Mouse (Mus musculus) frontal cortex, postnatal 25 days (tissue): ENCODE results near the gene Txndc15.
"Not testable (repeated sequence)": the region's sequence is repeated elsewhere in the genome, so short reads cannot be mapped to it uniquely, and the experiment has no call there.

ENCODE experiments used
- DNase-seq, 2 experiments: peaks; one replicate each; pipeline ENCODE4 v3.0.0; 2022; ENCODE audit warnings: low spot score in 2 of 2

The Txndc15 gene

DNA sequence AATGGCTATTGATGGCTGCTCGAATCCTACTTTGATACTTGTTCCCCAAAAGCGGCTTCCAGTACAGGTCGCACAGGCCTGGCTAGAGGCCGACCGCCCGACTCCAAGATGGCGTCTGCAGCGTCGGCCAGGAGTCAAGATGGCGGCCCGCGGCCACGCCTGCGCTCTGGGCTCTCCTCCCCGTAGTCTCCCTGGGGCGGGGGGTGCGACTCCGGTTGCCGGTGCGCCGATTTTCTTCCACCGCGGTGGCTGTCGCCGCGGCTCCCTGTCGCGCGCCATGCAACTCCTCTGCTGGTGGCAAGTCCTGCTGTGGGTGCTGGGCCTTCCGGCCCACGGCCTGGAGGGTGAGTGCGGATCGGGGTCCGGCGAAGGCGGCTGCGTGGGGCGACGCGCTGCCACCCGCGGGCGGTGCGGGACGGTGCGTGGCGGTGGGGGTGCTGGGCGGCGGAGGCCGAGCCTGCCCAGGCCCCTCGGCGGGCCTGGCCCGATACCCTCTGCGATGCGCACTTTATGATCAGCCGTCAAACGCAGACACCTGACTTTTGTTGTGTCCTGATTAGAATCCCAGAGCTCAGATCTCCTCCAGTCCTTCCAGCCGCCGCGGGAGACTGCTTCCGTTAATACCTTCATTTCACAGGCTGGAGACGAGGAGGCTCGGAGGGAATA lies at the start of gene Txndc15:
Gene Txndc15, plus strand, starts transcription at position 150 of the 666 bp plus-strand sequence.
- peak; percentile 78 to 84 for DNase-seq

DNA sequence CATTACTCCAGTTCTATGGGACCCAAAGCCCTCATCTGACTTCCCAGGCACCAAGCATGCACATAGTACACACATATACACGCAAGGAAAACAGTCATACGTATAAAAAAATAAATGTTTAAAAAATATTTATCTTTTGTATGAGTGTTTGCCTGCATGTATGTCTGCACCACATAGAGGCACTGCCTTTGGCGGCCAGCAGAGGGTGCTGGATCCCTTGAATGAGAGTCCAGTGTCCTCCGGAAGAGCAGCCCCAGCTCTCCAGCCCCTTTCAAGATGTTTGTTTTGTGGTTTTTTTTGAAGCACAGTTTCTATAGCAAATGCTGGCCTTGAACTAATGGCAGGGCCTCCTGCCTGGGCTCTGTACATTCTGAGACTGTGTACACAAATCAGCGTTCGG lies 45.9 kb upstream of the Txndc15 start:
- DNase-seq: no peak

DNA sequence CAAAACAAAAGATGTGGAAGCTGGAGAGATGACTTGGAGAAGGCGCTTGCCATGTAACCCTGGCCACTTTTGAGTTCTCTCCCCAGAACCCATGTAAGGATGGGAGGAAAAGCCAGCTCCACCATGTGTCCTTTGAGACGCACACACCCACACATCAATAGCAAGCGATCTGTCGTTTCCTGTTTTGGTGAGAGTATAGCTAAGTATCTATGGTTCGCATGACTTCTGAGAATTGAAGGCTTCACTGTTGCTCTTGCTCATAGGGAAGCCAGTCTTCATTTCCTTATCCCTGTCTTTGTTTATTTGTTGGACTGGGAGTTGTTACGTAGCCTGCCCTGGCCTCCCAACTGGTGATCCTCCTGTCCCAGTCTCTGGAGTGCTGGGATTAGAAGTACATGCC lies 41.7 kb upstream of the Txndc15 start:
- DNase-seq: no peak

DNA sequence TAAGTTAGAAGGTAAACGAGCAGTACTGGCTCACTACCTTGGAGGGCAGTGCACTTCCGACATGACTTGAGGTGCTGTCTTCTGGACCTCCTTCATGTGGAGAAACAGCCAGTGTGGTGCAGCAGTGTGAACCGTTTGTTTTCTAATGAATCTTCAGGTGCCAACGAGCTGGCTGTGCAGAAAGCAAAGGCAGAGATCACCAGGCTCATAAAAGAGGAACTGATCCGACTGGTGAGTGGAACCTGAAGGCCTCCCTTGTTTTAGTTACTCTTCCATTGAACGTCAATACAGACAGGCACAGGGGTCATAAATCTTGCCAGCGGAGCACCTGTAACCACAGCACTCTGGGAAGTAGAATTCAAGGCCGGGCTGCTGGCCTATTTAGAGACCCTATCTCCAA lies 37.1 kb upstream of the Txndc15 start:
- DNase-seq: no peak

DNA sequence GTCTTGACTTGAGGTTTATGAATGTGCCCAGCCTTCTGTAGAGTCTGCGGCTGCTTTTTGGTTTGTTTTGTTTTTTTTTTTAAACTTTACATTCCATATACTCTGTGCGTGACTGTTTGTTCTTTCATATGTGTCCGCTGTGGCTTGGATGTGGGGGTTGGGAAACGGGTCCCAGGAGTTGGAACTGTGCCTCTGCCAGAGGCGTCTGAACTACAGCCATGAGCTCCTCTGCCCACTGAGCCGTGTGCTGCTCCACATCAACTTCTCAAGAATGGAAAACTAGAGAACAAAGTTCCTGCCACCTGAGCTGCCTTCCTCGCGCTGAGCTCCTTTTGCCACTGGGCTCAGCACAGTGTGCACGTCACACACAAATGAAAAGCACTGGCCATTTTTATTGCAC lies 32.2 kb upstream of the Txndc15 start:
- DNase-seq: no peak

DNA sequence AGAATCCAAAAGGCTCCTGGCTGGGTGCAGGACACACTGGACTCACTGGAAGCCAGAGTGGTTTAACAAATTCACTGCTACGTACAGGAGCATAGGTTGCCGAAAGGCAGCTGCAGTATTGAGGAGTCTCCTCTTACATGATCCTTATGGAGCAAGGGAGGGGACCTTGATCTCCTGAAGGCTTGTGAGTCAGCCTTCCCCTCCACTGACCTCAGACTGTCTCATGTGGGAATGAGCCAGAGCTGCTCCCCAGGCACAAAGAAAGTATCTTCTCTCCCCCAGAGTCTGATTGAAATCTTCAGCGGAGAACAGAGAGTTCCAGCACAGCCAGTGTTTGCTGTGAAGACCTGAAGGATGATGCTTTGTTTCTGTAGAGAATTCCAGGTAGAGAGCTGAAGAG lies 30.9 kb upstream of the Txndc15 start:
- DNase-seq: no peak

DNA sequence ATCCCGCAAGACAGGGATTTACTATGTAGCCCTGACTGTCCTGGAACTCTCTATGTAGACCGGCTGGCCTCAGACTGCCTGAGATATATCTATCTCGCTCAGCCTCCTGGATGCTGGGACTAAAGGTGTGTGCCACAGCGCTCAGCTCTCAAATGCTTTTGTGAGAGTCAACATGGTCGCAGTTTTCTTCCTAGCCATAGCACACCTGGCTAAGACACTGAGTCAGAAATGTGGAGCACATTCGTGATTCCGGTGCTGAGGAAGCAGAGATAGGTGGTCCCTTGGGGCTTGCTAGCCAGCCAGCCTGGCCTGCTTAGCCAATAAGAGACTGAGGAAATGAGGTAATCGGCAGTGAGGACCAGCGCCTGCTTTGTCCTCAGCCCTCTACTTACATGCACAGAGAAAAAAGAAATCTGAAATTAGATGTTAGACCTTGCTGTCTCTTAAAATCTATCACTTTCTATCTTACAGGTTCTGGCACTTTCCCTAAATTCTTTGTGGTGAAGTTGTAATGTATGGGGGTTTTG lies 28.3 kb upstream of the Txndc15 start:
- no peak for DNase-seq

DNA sequence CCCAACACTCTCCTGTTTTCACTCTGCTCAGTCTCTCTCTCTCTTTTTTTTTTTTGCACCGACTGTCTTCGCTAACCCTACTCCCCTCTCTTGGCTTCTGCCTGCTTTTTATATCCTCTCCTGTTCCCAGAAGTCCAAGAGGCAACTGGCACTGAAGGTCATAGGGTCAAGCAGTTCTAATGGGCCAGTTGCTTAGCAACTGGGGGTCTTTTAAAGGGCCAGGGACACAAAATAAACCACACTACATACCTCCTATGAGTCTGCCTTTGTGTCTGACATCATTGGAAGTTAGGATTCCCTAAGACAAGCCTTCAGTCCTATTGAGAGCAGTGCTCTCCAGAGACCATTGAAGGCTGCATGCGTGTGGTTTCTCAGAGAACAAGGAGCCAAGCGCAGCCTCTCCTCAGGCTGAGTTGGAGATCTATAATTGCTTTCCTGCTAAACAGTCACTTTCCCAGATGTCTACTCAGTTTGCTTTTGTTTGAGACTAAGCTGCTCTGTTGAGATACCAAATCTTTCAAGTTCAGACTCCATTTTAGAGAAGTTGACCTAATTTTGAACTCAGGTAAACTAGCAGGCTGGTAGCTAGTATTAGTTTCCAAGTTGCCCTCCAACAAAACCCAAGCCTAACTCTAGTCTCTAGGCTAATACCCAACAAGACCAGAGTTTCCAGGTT lies 26.4 kb upstream of the Txndc15 start:
- no peak for DNase-seq

DNA sequence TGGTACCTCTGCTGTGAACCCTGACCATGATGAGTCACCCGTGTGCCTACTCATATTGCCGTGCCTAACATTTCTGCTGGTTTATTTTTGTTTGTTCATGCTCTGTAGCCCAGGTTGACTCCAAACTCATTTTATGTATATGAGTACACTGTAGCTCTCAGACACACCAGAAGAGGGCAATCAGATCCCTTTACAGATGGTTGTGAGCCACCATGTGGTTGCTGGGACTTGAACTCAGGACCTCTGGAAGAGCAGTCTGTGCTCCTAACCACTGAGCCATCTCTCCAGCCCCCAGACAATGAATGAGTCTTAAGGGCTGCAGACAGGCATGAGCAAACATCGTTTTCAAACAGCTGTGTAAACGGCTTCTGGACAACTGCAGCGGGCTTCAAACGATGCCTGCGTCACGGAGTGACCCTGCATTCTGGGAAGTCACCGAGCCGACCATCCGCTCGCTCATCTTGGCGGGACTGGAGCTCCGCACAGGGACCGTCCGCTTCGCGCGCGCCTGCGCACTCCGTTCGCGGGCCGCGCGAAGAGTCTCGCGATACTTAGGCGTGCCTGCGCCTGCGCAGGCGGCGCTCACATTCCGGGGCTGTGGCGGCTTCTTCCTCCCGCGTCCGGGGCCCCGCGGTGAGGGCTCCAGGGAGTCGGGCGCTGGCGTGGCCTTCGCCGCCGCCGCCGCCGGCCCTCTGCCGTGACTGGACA lies 21.8 kb upstream of the Txndc15 start, which contains the start of gene B230219D22Rik:
Gene B230219D22Rik, plus strand, starts transcription at position 590 of the 708 bp plus-strand sequence.
- peak; percentile 77 to 82 for DNase-seq

DNA sequence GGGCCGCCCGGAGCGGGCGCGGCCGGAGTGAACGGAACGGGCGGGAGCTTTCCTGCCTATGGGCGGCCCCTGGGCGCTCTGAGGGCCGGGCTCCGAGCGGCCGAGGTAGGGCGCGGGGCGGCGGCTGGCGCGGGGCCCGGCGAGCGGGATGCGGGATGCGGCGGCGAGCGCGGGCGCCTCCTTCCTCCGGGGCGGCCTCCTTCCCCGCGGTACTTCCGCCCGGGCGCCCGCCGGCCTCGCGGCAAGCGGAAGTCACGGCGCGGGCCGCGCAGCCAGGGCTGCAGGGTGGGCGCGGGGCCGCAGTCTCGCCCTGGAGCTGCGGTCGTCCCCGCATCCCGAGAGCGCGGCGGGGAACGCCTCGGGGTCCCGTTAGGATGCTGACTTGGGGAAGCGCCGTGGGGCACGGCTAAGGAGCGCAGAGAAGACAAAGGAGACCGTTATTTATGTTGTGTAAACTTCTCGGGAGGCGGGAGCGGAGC lies 21.2 kb upstream of the Txndc15 start:
- DNase-seq: no peak

DNA sequence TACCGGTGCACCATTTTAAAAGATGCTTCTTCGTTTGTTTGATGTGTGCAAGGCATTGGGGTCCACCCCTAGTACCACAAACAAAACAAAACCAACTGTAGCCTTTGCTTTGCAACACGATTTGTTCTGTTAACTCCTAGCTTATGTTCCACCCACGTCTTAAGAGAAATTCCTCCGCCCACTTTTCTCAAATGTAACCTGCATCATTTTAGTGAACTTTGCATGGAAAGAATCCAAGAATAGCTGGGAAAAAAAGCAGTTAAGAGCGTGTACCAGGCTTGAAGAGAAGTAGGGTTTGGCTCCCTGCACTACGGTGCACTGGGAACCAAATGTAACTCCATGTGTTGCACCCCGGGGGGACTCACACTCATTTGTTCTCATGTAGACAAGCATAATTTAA lies 20.3 kb upstream of the Txndc15 start:
- no peak for DNase-seq

DNA sequence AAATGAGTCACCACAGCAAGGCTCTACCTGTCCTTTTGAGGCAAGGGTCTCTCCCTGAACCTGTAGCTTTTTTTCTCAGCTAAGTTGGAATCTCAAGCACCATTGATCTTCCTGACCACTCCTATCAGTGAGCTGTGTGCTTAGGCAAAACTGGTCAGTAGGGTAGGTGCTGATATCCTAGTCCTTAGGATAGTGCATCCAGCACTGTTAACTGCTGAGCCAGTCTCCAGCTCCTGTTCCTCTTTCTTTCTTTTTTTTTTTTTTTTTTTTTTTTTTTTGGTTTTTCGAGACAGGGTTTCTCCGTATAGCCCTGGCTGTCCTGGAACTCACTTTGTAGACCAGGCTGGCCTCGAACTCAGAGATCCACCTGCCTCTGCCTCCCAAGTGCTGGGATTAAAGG lies 18.5 kb upstream of the Txndc15 start:
- DNase-seq: not testable (repeated sequence)

DNA sequence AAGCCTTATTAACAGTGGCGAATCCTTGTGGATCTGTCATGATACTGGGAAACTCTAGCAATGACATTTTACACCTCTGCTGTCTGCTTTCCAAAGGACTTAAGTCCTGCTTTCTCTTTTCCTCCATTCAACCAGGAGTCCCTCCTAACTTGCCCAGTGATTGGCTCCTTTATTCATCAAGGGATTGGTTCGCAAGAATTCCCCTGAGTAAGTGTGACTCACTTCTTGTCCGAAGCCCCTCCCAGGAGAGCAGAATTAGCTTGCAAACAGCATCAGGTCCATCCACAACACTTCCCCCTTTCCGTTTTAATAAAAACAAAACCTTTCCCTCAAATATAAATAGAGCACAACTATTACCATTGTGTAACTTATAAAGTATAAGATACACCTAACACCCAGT lies 10.1 kb upstream of the Txndc15 start:
- DNase-seq: no peak

DNA sequence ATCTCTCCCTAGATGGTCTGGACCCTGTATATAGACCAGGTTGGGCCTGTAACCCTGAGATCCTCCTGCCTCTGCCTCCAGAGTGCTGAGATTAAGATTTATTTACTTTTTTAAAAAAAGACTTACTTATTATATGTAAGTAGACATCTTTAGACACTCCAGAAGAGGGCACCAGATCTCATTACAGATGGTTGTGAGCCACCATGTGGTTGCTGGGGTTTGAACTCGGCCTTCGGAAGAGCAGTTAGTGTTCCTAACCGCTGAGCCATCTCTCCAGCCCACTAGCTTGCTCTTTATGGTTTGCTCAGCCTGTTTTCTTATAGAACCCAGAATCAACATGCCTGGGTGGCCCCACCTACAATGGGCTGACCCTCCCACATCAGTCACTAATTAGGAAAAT lies 1.6 kb upstream of the Txndc15 start:
- DNase-seq: no peak

DNA sequence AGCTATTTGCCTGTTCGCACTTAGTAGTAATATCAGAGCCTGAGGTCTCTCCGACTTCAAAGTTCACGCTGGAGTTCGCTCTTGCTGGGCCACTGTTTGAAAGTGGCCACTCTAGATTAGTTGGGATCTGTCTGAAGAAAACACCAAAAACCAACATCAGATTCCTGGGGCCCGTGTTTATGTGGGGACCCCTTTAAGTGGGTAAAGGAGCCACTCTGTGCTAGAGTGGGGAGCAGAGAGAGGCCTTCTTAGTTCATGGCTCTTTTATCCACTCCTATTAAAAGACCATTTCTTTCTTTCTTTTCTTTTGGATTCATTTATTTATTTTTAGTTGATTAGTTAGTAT lies 690 bp downstream of the Txndc15 start:
- no peak for DNase-seq

DNA sequence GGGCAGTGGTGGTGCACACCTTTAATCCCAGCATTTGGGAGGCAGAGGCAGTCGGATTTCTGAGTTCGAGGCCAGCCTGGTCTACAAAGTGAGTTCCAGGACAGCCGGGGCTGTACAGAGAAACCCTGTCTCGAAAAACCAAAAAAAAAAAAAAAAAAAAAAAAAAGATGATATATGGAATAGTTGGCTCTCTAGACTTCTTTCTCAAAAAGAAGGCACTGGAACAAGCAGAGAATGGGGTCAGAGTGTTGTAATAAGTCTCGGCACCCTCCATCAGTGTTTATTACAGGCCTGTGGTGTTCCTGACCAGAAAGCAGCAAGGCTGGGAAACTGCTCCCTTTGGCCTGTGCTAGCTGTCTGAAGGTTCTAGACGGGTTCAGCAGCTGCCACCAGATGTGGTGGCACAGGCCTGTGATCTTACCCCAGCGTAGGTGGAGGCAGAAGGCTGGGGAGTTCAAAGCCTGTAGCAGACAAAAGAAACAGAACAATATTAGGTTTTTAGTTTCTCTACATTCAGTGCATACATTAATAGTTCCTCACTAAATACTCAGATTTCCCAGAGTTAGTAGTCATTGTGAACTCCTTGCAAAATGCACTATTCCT lies 1.6 kb downstream of the Txndc15 start:
- DNase-seq: no peak

DNA sequence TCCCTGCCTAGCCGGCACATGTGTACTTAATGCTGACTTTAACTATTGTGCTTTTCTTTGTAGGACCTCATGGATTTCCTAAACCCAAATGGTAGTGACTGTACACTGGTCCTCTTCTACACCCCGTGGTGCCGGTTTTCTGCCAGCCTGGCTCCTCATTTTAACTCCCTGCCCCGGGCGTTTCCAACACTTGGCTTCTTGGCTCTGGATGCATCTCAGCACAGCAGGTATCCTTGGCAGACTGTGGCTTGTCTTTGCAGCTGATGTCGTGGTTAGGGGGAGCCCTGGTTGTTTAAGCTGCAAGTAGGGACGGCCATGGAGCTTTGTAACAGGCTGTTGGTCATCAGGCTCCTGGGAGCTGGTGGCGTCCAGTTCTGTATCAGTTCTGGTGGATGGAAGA lies 7.1 kb downstream of the Txndc15 start:
- no peak for DNase-seq

DNA sequence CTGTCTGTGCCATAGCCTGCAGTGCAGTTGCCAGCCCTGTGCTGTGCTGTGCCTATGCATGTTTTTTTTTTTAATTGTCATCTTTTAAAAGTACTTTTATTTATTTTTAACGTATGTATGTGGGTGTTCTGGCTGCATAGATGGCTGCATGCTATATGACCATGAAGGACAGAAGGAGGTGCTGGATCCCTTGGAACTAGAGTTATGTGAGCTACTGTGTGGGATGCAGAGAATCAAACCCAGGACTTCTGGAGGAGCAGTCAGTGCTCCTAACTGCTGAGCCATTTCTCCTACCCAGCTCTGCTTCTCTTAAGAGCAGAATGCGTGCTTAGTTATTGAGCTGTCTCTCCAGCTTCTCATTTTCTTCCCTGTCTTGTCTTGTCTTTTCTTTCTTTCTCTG lies 7.5 kb downstream of the Txndc15 start:
- no peak for DNase-seq

DNA sequence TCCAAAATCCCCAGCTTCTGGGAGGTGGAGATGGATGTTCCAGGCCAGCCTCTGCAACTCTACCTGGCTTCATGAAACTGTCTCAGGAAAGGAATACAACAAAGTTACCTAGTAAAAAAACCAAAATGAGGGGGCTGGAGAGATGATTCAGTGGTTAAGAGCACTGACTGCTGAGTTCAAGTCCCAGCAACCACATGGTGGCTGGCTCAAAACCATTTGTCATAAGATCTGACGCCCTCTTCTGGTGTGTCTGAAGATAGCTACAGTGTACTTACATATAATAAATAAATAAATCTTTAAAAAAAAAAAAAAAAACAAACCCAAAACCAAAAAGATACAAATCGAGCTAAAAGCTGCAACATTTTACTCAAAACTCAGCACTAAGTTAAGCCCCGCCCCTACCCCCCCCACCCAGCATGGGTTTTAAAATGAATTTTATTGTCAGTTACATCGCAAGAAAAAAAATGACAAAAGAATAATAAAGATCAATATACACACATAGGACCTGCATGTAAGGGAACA lies 12.2 kb downstream of the Txndc15 start:
- DNase-seq: no peak

DNA sequence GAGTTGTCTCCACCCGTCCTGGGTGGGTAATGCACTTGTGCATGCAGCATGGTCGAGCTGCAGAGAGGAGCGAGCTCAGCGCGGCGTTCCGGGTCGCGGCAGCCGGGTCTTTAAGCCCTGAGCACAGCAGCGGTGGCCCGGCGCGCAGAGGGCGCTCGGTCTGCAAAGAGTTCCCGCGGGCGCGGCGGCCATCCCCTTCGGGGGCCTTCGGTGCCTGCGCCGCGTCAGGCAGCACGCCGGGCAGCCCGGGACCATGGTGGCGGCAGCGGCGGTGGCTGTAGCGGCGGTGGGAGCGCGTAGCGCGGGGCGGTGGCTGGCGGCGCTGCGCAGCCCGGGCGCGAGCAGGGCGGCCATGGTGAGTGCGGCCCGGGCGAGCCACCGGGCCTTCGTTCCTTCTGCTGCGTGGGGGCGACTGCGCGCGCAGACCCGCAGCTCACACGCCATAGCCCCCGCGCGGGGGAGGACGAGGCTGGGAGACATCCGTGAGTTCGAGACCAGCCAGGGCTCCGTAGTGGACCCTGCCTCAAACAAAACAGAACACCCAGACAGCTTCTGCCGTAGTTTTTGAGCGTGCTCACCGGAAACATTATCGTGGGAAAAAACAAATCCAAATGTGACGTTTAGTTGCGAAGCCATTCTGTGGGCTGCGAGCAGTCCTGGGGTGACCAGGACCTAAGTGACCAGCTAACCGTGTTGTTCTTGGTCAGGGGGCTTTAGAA lies 12.8 kb downstream of the Txndc15 start, which contains the start of gene Pcbd2:
Gene Pcbd2, plus strand, starts transcription at position 249 of the 719 bp plus-strand sequence.
- peak; percentile 65 to 68 for DNase-seq

DNA sequence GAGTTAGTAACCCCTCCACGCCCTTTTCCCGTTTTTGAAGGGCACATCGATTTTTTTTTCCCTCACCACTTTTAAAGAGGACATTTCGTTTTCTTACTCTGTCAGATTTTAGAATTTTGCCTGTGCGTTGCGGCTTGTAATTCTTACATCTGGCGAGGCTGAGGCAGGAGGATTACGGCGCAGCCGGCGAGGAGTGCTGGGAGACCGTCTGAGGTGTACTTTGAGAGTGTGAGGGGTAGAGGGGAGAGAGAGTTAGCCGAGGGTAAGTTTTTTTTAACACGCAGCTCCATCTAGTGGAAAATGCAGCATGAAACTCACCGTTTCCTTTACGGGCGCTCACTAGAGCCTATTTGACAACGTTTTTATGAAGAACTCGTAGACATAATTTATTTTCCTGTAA lies 13.4 kb downstream of the Txndc15 start:
- peak; percentile 34 to 42 for DNase-seq
